Mouse (Mus musculus) limb, embryonic 14.5 days (tissue): ENCODE measurements around the gene Tex14. TPM values are rescaled to one million over a fixed set of nuclear protein-coding genes. Genes with fewer than 3 reads are reported as not detected.

Experiments
- ATAC-seq: fragments of 200-750 bp; cut with Nextera tagmentation; 2 replicates; pipeline ENCODE4 v1.8.0; 2017; ENCODE audit warnings: low read depth, moderate number of reproducible peaks, moderate TSS enrichment; ENCODE audit not compliant: low FRiP score
- DNase-seq: peaks from one replicate; pipeline ENCODE4 v3.0.0-alpha.2; 2015; ENCODE audit warnings: low spot score
- H3K27ac ChIP-seq: fragments of 300-500 bp; sonication (generic); replicated peaks from 2 replicates; pipeline ENCODE4 v1.5.1; 2014; ENCODE audit warnings: low read depth, mild to moderate bottlenecking, low read length, moderate library complexity, mixed read lengths
- H3K27me3 ChIP-seq: fragments of 300-500 bp; sonication (generic); 2 replicates; pipeline ENCODE4 v1.6.1; 2014; ENCODE audit warnings: low read length, mixed read lengths; ENCODE audit not compliant: control insufficient read depth, insufficient read depth
- H3K36me3 ChIP-seq: fragments of 300-500 bp; sonication (generic); 2 replicates; pipeline ENCODE4 v1.6.1; 2014; ENCODE audit warnings: mild to moderate bottlenecking, low read length, moderate library complexity, mixed read lengths; ENCODE audit not compliant: control insufficient read depth, insufficient read depth
- H3K4me1 ChIP-seq: fragments of 300-500 bp; sonication (generic); 2 replicates; pipeline ENCODE4 v1.6.1; 2014; ENCODE audit warnings: antibody characterized with exemption, low read length, mixed read lengths; ENCODE audit not compliant: control insufficient read depth, insufficient read depth
- H3K4me2 ChIP-seq: fragments of 300-500 bp; sonication (generic); replicated peaks from 2 replicates; pipeline ENCODE4 v1.6.1; 2014; ENCODE audit warnings: low read depth, mild to moderate bottlenecking, low read length, moderate library complexity; ENCODE audit not compliant: severe bottlenecking
- H3K4me3 ChIP-seq: fragments of 300-500 bp; sonication (generic); replicated peaks from 2 replicates; pipeline ENCODE4 v1.5.1; 2014; ENCODE audit warnings: low read length
- H3K9ac ChIP-seq: fragments of 300-500 bp; sonication (generic); 2 replicates; pipeline ENCODE4 v1.6.1; 2014; ENCODE audit warnings: mild to moderate bottlenecking, low read depth, low read length, moderate library complexity; ENCODE audit not compliant: severe bottlenecking
- H3K9me3 ChIP-seq: fragments of 300-500 bp; sonication (generic); 2 replicates; pipeline ENCODE4 v1.6.1; 2016; ENCODE audit warnings: low read length; ENCODE audit not compliant: control insufficient read depth
- POLR2A ChIP-seq: fragments of 200-500 bp; IDR thresholded peaks from 2 replicates; pipeline ENCODE4 v1.8.0; 2012; ENCODE audit warnings: inconsistent platforms, mild to moderate bottlenecking, moderate library complexity, borderline replicate concordance; ENCODE audit not compliant: insufficient read depth, insufficient read length; ENCODE audit errors: extremely low read depth
- WGBS: fragments of 180-500 bp; shearing (Covaris S2); extraction: QIAGEN DNeasy Blood & Tissue Kit; methylation state at CpG from one replicate; pipeline ENCODE4 v1.1.7; 2014; 5-methylcytosine and 5-hydroxymethylcytosine counted together
- polyA plus RNA-seq, 2 experiments: library from polyadenylated mRNA; depleted of rRNA in 1 of 2; stranded (reverse) in 1 of 2; unstranded in 1 of 2; fragments of >200 nt; fragmentation: Nextera tagmentation in 1 of 2; extraction: Ambion mirVana in 1 of 2; gene quantifications; 2 replicates each; pipeline versions ENCODE4 v1.2.1 to v1.2.3; 2012 to 2014

Gene Tex14
- polyA plus RNA-seq, 2 experiments = 1.3 to 2.0 TPM

DNA sequence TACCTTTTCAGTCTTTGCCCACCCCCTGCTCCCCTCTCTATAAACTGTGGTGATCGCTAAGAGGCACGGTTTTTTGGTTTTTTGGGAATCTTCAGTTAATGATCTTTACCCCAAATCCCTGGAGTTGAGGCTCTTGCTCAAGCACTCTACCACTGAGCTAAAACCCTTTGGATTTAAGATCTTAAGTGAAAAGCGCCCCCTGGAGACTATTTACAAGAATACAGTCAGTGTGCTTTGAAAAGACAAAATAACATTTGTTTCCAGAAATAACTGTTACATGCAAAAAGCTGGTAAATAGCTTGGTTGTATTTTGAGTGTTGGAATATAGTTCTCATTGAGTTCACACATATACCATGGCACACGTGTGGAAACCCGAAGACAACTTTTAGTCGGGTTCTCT is 126.8 kb downstream of the Tex14 start:
- DNase-seq = peak; percentile 8
- WGBS = 48% methylated on average over 6 of the region's 6 CpGs
- no peak for TF ChIP-seq POLR2A
- no peaks in the 10 kb centered on the region for H3K36me3 ChIP-seq
- no peak for ATAC-seq
- no peak overlapping the region for H3K9ac ChIP-seq
- H3K4me2 ChIP-seq = no peak overlapping the region
- H3K4me3 ChIP-seq = no peak overlapping the region
- H3K9me3 ChIP-seq = no peaks in the 10 kb centered on the region
- no peaks in the 10 kb centered on the region for H3K4me1 ChIP-seq
- H3K27ac ChIP-seq = no peak overlapping the region
- H3K27me3 ChIP-seq = no peaks in the 10 kb centered on the region

DNA sequence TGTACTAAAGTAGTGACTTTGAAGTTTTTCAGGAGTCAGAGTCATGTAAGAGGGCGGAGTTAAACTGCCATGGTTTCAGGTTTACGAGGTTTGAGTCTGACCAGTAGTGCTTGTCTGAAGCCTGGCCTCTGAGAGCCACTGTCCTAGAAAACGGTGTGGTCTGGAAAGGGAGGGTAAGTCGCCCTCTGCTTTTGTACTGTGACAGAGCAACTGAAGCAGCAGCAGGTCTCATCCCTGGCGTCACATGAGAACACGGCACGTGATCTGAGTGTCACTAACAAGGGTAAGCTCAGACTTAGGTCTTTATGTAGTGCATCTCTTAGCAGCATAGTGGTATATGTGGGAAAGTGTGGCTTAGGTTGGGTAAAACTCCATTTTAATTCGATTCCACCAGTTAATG is 137.4 kb downstream of the Tex14 start:
- no peak for DNase-seq
- Histone ChIP-seq H3K9me3 (no peaks in the 10 kb centered on the region), H3K4me1 (no peaks in the 10 kb centered on the region), H3K27me3 (no peaks in the 10 kb centered on the region), H3K36me3 (no peaks in the 10 kb centered on the region), H3K4me3 (no peak overlapping the region), H3K4me2 (no peak overlapping the region), H3K9ac (no peak overlapping the region), H3K27ac (no peak overlapping the region)
- 28% methylated on average over 8 of the region's 8 CpGs for WGBS
- ATAC-seq = no peak
- TF ChIP-seq POLR2A = no peak

DNA sequence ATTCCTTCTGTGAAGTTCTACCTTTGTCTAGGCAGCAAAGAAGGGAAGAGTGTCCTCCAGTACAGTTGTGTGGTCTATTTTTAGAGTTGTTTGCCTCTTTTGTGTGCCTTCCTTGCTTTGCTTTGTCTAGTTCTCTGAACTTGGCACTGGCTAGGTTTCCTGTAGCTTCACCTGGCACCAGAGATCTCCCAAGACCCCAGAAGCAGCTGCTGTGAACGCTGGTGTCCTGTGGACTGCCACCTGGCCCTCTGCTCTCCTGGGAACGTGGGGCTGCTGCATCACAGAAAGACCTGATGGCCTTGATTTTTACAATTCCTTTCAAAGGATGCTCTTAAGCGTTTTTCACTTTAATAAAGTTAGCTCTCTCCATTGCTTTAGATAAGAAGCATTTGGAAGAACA is 138.0 kb downstream of the Tex14 start:
- Histone ChIP-seq H3K27ac (no peak overlapping the region), H3K4me2 (no peak overlapping the region), H3K9ac (no peak overlapping the region), H3K9me3 (no peaks in the 10 kb centered on the region), H3K4me3 (no peak overlapping the region), H3K4me1 (no peaks in the 10 kb centered on the region), H3K27me3 (no peaks in the 10 kb centered on the region), H3K36me3 (no peaks in the 10 kb centered on the region)
- ATAC-seq (no peak), DNase-seq (no peak)
- no peak for TF ChIP-seq POLR2A
- WGBS = 47% methylated on average over 3 of the region's 3 CpGs

DNA sequence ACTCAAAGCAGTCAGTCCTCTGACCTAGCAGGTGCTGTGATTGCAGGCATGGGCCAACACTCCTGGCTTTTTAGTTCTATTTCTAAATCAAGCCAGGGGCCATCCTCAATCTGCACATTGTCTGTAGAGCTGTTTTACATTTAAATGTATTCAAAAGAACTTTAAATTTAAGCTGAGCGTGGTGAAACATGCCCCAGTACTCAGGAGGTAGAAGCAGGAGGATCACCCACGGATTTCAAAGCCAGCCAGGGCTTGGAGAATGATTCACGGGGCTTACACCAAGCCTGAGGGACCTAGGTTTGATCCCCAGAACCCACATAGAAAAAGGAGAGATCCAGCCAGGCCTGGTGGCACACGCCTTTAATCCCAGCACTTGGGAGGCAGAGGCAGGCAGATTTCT is 148.5 kb downstream of the Tex14 start:
- H3K9me3 ChIP-seq = no peaks in the 10 kb centered on the region
- ATAC-seq = no peak
- no peak for DNase-seq
- no peaks in the 10 kb centered on the region for H3K36me3 ChIP-seq
- no peak for TF ChIP-seq POLR2A
- WGBS = 76% methylated on average over 4 of the region's 4 CpGs
- no peak overlapping the region for H3K4me2 ChIP-seq
- no peaks in the 10 kb centered on the region for H3K27me3 ChIP-seq
- H3K4me1 ChIP-seq = peaks cover 3% of the 10 kb centered on the region; the same call in 1 of the 2 replicates
- no peak overlapping the region for H3K4me3 ChIP-seq
- H3K9ac ChIP-seq = no peak overlapping the region
- no peak overlapping the region for H3K27ac ChIP-seq

DNA sequence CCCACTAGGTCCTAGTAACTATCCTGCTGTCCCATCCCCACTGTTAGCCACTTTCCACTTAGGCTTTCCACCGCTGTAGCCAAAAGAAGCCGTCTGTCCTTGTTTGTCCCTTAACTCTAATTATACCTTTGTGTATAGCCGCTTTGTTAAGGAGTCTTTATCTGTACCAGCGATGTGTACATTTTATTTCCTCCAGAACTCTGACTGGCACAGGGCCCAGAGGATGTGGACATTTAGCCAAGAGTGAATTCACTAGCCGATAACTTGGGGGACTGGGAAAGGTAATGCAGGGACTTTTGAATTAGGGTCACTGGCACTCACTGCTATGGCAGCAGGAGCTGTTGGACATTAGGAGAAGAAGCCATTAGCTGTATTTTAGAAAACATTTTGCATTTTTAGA is 149.5 kb downstream of the Tex14 start:
- Histone ChIP-seq H3K4me3 (no peak overlapping the region), H3K36me3 (no peaks in the 10 kb centered on the region), H3K27ac (no peak overlapping the region), H3K4me1 (peaks cover 3% of the 10 kb centered on the region; the same call in 1 of the 2 replicates), H3K4me2 (no peak overlapping the region), H3K9ac (no peak overlapping the region), H3K9me3 (no peaks in the 10 kb centered on the region), H3K27me3 (no peaks in the 10 kb centered on the region)
- ATAC-seq = no peak
- no peak for DNase-seq
- WGBS = 44% methylated on average over 5 of the region's 5 CpGs
- TF ChIP-seq POLR2A = no peak
